Mouse (Mus musculus): ENCODE measurements at regions not wholly inside any gene's neighbourhood (a gene's known extent, or its start where the extent isn't known, plus 50 kb on each side); places are given as distances from the start of the nearest gene placed in this dataset.

GRCm38 (mm10) chr16:66023397-66023796 is 208.3 kb downstream of the Vgll3 start:
- no peak for TF ChIP-seq GATA2 (IDR thresholded peaks at IDR 0.05; ENCODE audit: borderline replicate concordance, low read depth, low read length)
- TF ChIP-seq CTCF (IDR thresholded peaks at IDR 0.05; ENCODE audit: low read depth, low read length) = no peak
- TF ChIP-seq POLR2AphosphoS5 (IDR thresholded peaks at IDR 0.05; ENCODE audit: insufficient replicate concordance, low read depth, low read length) = no peak
- TF ChIP-seq TAL1 (conservative IDR thresholded peaks at IDR 0.05; ENCODE audit: low read depth, low read length) = no peak
- no peak for TF ChIP-seq GATA1 (IDR thresholded peaks at IDR 0.05; ENCODE audit: borderline replicate concordance, low read length)
- H3K36me3 ChIP-seq (replicated peaks) = no peaks in the 10 kb centered on the region
- ATAC-seq (ENCODE audit: extremely low read depth, insufficient number of reproducible peaks, low FRiP score, poor library complexity, severe bottlenecking) (no peak), DNase-seq (ENCODE audit: low spot score) (no peak)
- H3K27me3 ChIP-seq (ENCODE audit: insufficient read depth, low read length) = no peaks in the 10 kb centered on the region
- no peaks in the 10 kb centered on the region for H3K4me1 ChIP-seq (ENCODE audit: insufficient read depth, low read depth, low read length)
- no peak overlapping the region for H3K4me3 ChIP-seq (ENCODE audit: low read depth, low read length)
- H3K9me3 ChIP-seq (replicated peaks) = no peaks in the 10 kb centered on the region

Data from G1E (cell line).